Mouse (Mus musculus): ENCODE measurements around the gene Cpm. TPM values are rescaled to one million over a fixed set of nuclear protein-coding genes. Genes with fewer than 3 reads are reported as not detected.

Gene Cpm
- total and polyA plus RNA-seq, 3 experiments: 0.04 to 0.31 (median 0.17) TPM

DNA sequence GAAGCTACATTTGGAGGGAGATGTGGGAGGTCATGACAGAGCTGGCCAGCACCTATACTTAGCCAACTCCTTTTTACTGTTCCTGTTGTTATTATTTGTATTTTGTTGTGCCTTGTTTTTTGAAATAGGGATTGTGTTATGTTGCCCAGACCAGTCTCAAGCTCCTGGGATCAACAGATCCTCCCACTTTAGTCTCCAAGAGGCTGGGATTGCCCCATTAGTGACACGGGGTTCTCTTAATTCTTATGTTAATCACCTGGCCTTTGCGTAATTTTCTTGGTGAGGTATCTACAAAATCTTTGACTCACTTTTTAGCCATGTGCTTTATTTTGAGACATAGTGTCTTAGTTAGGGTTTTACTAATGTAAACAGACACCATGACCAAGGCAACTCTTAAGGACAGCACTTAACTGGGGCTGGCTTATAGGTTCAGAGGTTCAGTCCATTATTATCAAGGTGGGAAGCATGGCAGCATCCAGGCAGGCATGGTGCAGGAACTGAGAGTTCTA lies 18.7 kb downstream of the Cpm start:
- no peaks in the 10 kb centered on the region for H3K27me3 ChIP-seq (replicated peaks)
- no peak for TF ChIP-seq USF2 (conservative IDR thresholded peaks at IDR 0.05; ENCODE audit: low read depth, low read length)
- no peak for TF ChIP-seq SMC3 (IDR thresholded peaks at IDR 0.05; ENCODE audit: low read depth, low read length)
- TF ChIP-seq RCOR1 (conservative IDR thresholded peaks at IDR 0.05; ENCODE audit: low read depth, low read length): no peak
- TF ChIP-seq USF1 (IDR thresholded peaks at IDR 0.05; ENCODE audit: low read depth, low read length): no peak
- no peak for TF ChIP-seq TCF12 (IDR thresholded peaks at IDR 0.05; ENCODE audit: low read depth, low read length)
- no peak for TF ChIP-seq MAFK (IDR thresholded peaks at IDR 0.05; ENCODE audit: insufficient replicate concordance, low read length)
- no peak for TF ChIP-seq ZNF384 (IDR thresholded peaks at IDR 0.05; ENCODE audit: low read depth, low read length)
- TF ChIP-seq EP300 (IDR thresholded peaks at IDR 0.05; ENCODE audit: low read length): no peak
- TF ChIP-seq MXI1 (IDR thresholded peaks at IDR 0.05; ENCODE audit: low read depth, low read length): no peak
- TF ChIP-seq ZKSCAN1 (IDR thresholded peaks at IDR 0.05; ENCODE audit: borderline replicate concordance, low read depth, low read length): no peak
- no peak for TF ChIP-seq POLR2AphosphoS2 (IDR thresholded peaks at IDR 0.05; ENCODE audit: low read depth, low read length)
- TF ChIP-seq MAX (IDR thresholded peaks at IDR 0.05; ENCODE audit: low read length): no peak
- TF ChIP-seq POLR2A (IDR thresholded peaks at IDR 0.05; ENCODE audit: low read depth, low read length): no peak
- TF ChIP-seq GABPA (IDR thresholded peaks at IDR 0.05; ENCODE audit: insufficient replicate concordance, low read depth, low read length): no peak
- no peak for TF ChIP-seq JUN (IDR thresholded peaks at IDR 0.05; ENCODE audit: insufficient read depth, low read depth, low read length)
- no peak for TF ChIP-seq MEF2A (IDR thresholded peaks at IDR 0.05; ENCODE audit: borderline replicate concordance, low read depth, low read length)
- no peak for TF ChIP-seq JUND (conservative IDR thresholded peaks at IDR 0.05; ENCODE audit: low read depth, low read length)
- no peak for TF ChIP-seq E2F4 (IDR thresholded peaks at IDR 0.05; ENCODE audit: insufficient replicate concordance, low read depth, low read length)
- no peak for TF ChIP-seq BHLHE40 (IDR thresholded peaks at IDR 0.05; ENCODE audit: low read depth, low read length)
- no peak for TF ChIP-seq SIN3A (IDR thresholded peaks at IDR 0.05; ENCODE audit: low read length)
- H3K4me1 ChIP-seq (ENCODE audit: control insufficient read depth in 1 of 2, insufficient read depth in 2 of 2): peaks cover 3 to 24% of the 10 kb centered on the region in 2 experiments; a peak in 3 of 4 replicates
- H3K4me2 ChIP-seq (ENCODE audit: insufficient read depth, low read depth, poor library complexity, severe bottlenecking): 0 out of 2 replicates have a peak overlapping the region, but pooled peaks have one; percentile 16
- H3K9ac ChIP-seq (ENCODE audit: insufficient read depth, low read depth): no peak overlapping the region
- H3K79me2 ChIP-seq (replicated peaks; ENCODE audit: control insufficient read depth, extremely low read depth, insufficient read depth, poor library complexity, severe bottlenecking): no peaks in the 10 kb centered on the region
- dilution Hi-C loops (cut with MboI; ENCODE audit: extremely low pct_ligation_motif_present, extremely low pct_unique_long_range_greater_than_20kb, low sequenced_read_pairs) (no loop called here), in situ Hi-C loops (cut with MboI; ENCODE audit: low pct_ligation_motif_present, low pct_unique_long_range_greater_than_20kb, low sequenced_read_pairs) (no loop called here)
- no peak overlapping the region for H3K4me3 ChIP-seq (replicated peaks in 1 of 3; ENCODE audit: low read depth in 2 of 3, low read length in 2 of 3, poor library complexity in 1 of 3)
- no peaks in the 10 kb centered on the region for H3K36me3 ChIP-seq (replicated peaks in 1 of 2; ENCODE audit: control insufficient read depth in 1 of 2, insufficient read depth in 1 of 2, low read length in 1 of 2)
- no peak overlapping the region for H3K27ac ChIP-seq (ENCODE audit: insufficient read depth, low read depth)
- H3K9me3 ChIP-seq (replicated peaks; ENCODE audit: low read length): no peaks in the 10 kb centered on the region
- no peak for DNase-seq (ENCODE audit: extremely low read depth)

DNA sequence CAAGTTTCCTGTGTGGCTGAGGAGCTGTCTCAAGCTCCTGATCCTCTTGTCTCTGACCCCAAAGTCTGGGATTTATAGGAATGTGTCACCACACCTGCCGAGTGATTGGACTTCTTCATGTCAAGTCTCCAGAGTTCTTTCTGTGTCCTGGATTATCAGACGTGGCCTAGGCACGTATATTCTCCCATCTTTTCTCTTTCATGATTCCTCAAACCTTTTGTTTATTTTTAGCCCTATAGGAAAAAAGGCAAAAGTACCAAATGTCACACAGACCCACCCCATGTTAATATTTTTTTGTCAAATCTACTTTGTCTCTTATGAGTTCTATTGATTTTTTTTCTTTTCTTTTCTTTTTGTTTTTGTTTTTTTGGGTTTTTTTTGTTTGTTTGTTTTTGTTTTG lies 19.3 kb downstream of the Cpm start:
- no peaks in the 10 kb centered on the region for H3K9me3 ChIP-seq (replicated peaks; ENCODE audit: low read length)
- no peak overlapping the region for H3K9ac ChIP-seq (ENCODE audit: insufficient read depth, low read depth)
- no peak overlapping the region for H3K4me3 ChIP-seq (replicated peaks in 1 of 3; ENCODE audit: low read depth in 2 of 3, low read length in 2 of 3, poor library complexity in 1 of 3)
- no peaks in the 10 kb centered on the region for H3K27me3 ChIP-seq (replicated peaks)
- dilution Hi-C loops (cut with MboI; ENCODE audit: extremely low pct_ligation_motif_present, extremely low pct_unique_long_range_greater_than_20kb, low sequenced_read_pairs) (no loop called here), in situ Hi-C loops (cut with MboI; ENCODE audit: low pct_ligation_motif_present, low pct_unique_long_range_greater_than_20kb, low sequenced_read_pairs) (no loop called here)
- H3K79me2 ChIP-seq (replicated peaks; ENCODE audit: control insufficient read depth, extremely low read depth, insufficient read depth, poor library complexity, severe bottlenecking): no peaks in the 10 kb centered on the region
- no peak for DNase-seq (ENCODE audit: extremely low read depth)
- no peak overlapping the region for H3K27ac ChIP-seq (ENCODE audit: insufficient read depth, low read depth)
- H3K4me2 ChIP-seq (ENCODE audit: insufficient read depth, low read depth, poor library complexity, severe bottlenecking): no peak overlapping the region
- peaks cover 3 to 27% of the 10 kb centered on the region in 2 experiments; a peak in 3 of 4 replicates for H3K4me1 ChIP-seq (ENCODE audit: control insufficient read depth in 1 of 2, insufficient read depth in 2 of 2)
- TF ChIP-seq CHD1 (IDR thresholded peaks at IDR 0.05; ENCODE audit: low read depth, low read length) (no peak), SIN3A (IDR thresholded peaks at IDR 0.05; ENCODE audit: low read length) (no peak), UBTF (IDR thresholded peaks at IDR 0.05; ENCODE audit: low read depth, low read length) (no peak), KAT2A (IDR thresholded peaks at IDR 0.05; ENCODE audit: insufficient replicate concordance, low read length) (no peak), USF2 (conservative IDR thresholded peaks at IDR 0.05; ENCODE audit: low read depth, low read length) (no peak), NRF1 (IDR thresholded peaks at IDR 0.05; ENCODE audit: low read depth, low read length) (no peak), EP300 (IDR thresholded peaks at IDR 0.05; ENCODE audit: low read length) (no peak), SMC3 (IDR thresholded peaks at IDR 0.05; ENCODE audit: low read depth, low read length) (no peak), BHLHE40 (IDR thresholded peaks at IDR 0.05; ENCODE audit: low read depth, low read length) (no peak), E2F4 (IDR thresholded peaks at IDR 0.05; ENCODE audit: insufficient replicate concordance, low read depth, low read length) (no peak), POLR2A (IDR thresholded peaks at IDR 0.05; ENCODE audit: low read depth, low read length) (no peak), MXI1 (IDR thresholded peaks at IDR 0.05; ENCODE audit: low read depth, low read length) (no peak), GABPA (IDR thresholded peaks at IDR 0.05; ENCODE audit: insufficient replicate concordance, low read depth, low read length) (no peak), ELF1 (IDR thresholded peaks at IDR 0.05; ENCODE audit: low read depth, low read length) (no peak), NELFE (IDR thresholded peaks at IDR 0.05; ENCODE audit: low read depth, low read length) (no peak), HCFC1 (IDR thresholded peaks at IDR 0.05; ENCODE audit: low read depth, low read length) (no peak), TCF12 (IDR thresholded peaks at IDR 0.05; ENCODE audit: low read depth, low read length) (no peak), MAFK (IDR thresholded peaks at IDR 0.05; ENCODE audit: insufficient replicate concordance, low read length) (no peak), USF1 (IDR thresholded peaks at IDR 0.05; ENCODE audit: low read depth, low read length) (no peak), TBP (conservative IDR thresholded peaks at IDR 0.05; ENCODE audit: low read depth, low read length) (no peak)
- no peaks in the 10 kb centered on the region for H3K36me3 ChIP-seq (replicated peaks in 1 of 2; ENCODE audit: control insufficient read depth in 1 of 2, insufficient read depth in 1 of 2, low read length in 1 of 2)
